Comparison of ENCODE assay signal across 9 mouse cellular contexts in genomic region chr3:101110838-101111103, GRCm38 (mm10). TPM values are rescaled to one million over a fixed set of nuclear protein-coding genes. Genes with fewer than 3 reads are reported as not detected.
DNase-seq lines count a peak whose midpoint lies in the region; ATAC-seq and TF ChIP-seq lines count a peak whose summit lies in the region.
"Had no signal": no experiment of that assay in that cellular context is flagged by ENCODE, and none has a peak within 500 bp of the region (broad histone marks: within the 10 kb centered on the region; RNA-seq: fewer than 3 reads in every experiment).

No protein-coding gene starts in this region.

- no peaks in the 10 kb centered on the region for H3K36me3 ChIP-seq in kidney, embryonic 14.5 days (ENCODE audit: control insufficient read depth, insufficient read depth, low read length)
- no peaks in the 10 kb centered on the region for H3K36me3 ChIP-seq in embryonic facial prominence, embryonic 13.5 days
- no peaks in the 10 kb centered on the region for H3K36me3 ChIP-seq in intestine, embryonic 15.5 days
- H3K36me3 ChIP-seq in myocyte (ENCODE audit: control insufficient read depth, insufficient read depth), result no peaks in the 10 kb centered on the region

- H3K27ac ChIP-seq in kidney, embryonic 14.5 days (ENCODE audit: low read depth, low read length), result no peak overlapping the region
- H3K27ac ChIP-seq in embryonic facial prominence, embryonic 13.5 days, result peak overlapping the region; percentile 95
- peak overlapping the region; percentile 92 for H3K27ac ChIP-seq in intestine, embryonic 15.5 days
- H3K27ac ChIP-seq: liver, embryonic 14.5 days had no signal

- H3K27me3 ChIP-seq in kidney, embryonic 14.5 days (ENCODE audit: control insufficient read depth, insufficient read depth, low read length), result no peaks in the 10 kb centered on the region
- H3K27me3 ChIP-seq in embryonic facial prominence, embryonic 13.5 days, result no peaks in the 10 kb centered on the region
- no peaks in the 10 kb centered on the region for H3K27me3 ChIP-seq in intestine, embryonic 15.5 days (replicated peaks)
- H3K27me3 ChIP-seq in myocyte (ENCODE audit: control insufficient read depth, insufficient read depth, insufficient read length), result no peaks in the 10 kb centered on the region

- H3K4me3 ChIP-seq in kidney, embryonic 14.5 days (ENCODE audit: low read length), result peak overlapping the region; percentile 81; the same call in 1 of the 2 replicates
- H3K4me3 ChIP-seq in embryonic facial prominence, embryonic 13.5 days, result peak overlapping the region; percentile 89
- peak overlapping the region; percentile 88 for H3K4me3 ChIP-seq in intestine, embryonic 15.5 days (replicated peaks)
- peak overlapping the region; percentile 32 for H3K4me3 ChIP-seq in myocyte

- H3K9ac ChIP-seq in kidney, embryonic 14.5 days (ENCODE audit: low read depth, low read length), result peak overlapping the region; percentile 91; the same call in 1 of the 2 replicates
- H3K9ac ChIP-seq in embryonic facial prominence, embryonic 13.5 days, result peak overlapping the region; percentile 96
- H3K9ac ChIP-seq in intestine, embryonic 15.5 days, result peak overlapping the region; percentile 82; the same call in 1 of the 2 replicates
- H3K9ac ChIP-seq: liver, embryonic 14.5 days had no signal

- H3K4me1 ChIP-seq in kidney, embryonic 14.5 days (ENCODE audit: control insufficient read depth, insufficient read depth, low read length), result peaks cover 19% of the 10 kb centered on the region; the same call in 1 of the 2 replicates
- peaks cover 49% of the 10 kb centered on the region for H3K4me1 ChIP-seq in embryonic facial prominence, embryonic 13.5 days
- H3K4me1 ChIP-seq in intestine, embryonic 15.5 days (replicated peaks), result peaks cover 23% of the 10 kb centered on the region

- 0 out of 2 replicates have a peak, but pooled peaks have one; percentile 8 for ATAC-seq in kidney, embryonic 14.5 days (ENCODE audit: low FRiP score, low TSS enrichment)
- ATAC-seq in embryonic facial prominence, embryonic 13.5 days (ENCODE audit: insufficient number of reproducible peaks, insufficient read depth, low FRiP score, low TSS enrichment, low read depth), result no peak
- ATAC-seq in intestine, embryonic 15.5 days, result no peak
- no peak for ATAC-seq in CD4-positive, CD25-positive, alpha-beta regulatory T cell, adult 4 months
- ATAC-seq in megakaryocyte, adult 5-6 weeks (ENCODE audit: poor library complexity, severe bottlenecking), result no peak
- no peak for ATAC-seq in monocyte, adult 5-6 weeks (replicated peaks; ENCODE audit: insufficient number of reproducible peaks, low FRiP score, low TSS enrichment, poor library complexity, severe bottlenecking)

- peak overlapping the region; percentile 91 for H3K4me2 ChIP-seq in kidney, embryonic 14.5 days (replicated peaks; ENCODE audit: low read depth, low read length)
- peak overlapping the region; percentile 80 for H3K4me2 ChIP-seq in embryonic facial prominence, embryonic 13.5 days
- H3K4me2 ChIP-seq in intestine, embryonic 15.5 days (replicated peaks), result peak overlapping the region; percentile 77
- H3K4me2 ChIP-seq in myocyte (ENCODE audit: low read depth), result peak overlapping the region; percentile 73

- H3K9me3 ChIP-seq in kidney, embryonic 14.5 days (ENCODE audit: control insufficient read depth, low read length), result no peaks in the 10 kb centered on the region
- H3K9me3 ChIP-seq in embryonic facial prominence, embryonic 13.5 days, result no peaks in the 10 kb centered on the region
- no peaks in the 10 kb centered on the region for H3K9me3 ChIP-seq in intestine, embryonic 15.5 days

- H3ac ChIP-seq in myocyte (ENCODE audit: control insufficient read depth, insufficient read length), result peak overlapping the region; percentile 42

- no peak for DNase-seq in kidney, postnatal 14 days

- H3K79me2 ChIP-seq in myocyte (ENCODE audit: control insufficient read depth, insufficient read depth), result peaks cover 20% of the 10 kb centered on the region

- no peak for TF ChIP-seq POLR2A in myocyte (IDR thresholded peaks at IDR 0.05; ENCODE audit: insufficient read length, low read depth)

TF ChIP-seq in myocyte, 11 proteins besides CTCF, POLR2A, EP300 and RAD21:
- no peak for TF ChIP-seq REST (IDR thresholded peaks at IDR 0.05; ENCODE audit: insufficient read depth, insufficient read length)
- TF ChIP-seq TCF12 (IDR thresholded peaks at IDR 0.05; ENCODE audit: insufficient read depth, poor library complexity, severe bottlenecking), result no peak
- TF ChIP-seq MAX (IDR thresholded peaks at IDR 0.05; ENCODE audit: low read depth), result no peak
- no peak for TF ChIP-seq MYOG (IDR thresholded peaks at IDR 0.05; ENCODE audit: control insufficient read depth in 1 of 3, insufficient read depth in 1 of 3, insufficient read length in 2 of 3, low read depth in 2 of 3)
- no peak for TF ChIP-seq USF1 (IDR thresholded peaks at IDR 0.05; ENCODE audit: low read depth)
- no peak for TF ChIP-seq TCF3 (IDR thresholded peaks at IDR 0.05; ENCODE audit: insufficient read length, low read depth)
- no peak for TF ChIP-seq POLR2AphosphoS2 (IDR thresholded peaks at IDR 0.05; ENCODE audit: insufficient read length, low read depth)
- no peak for TF ChIP-seq MYOD1 (IDR thresholded peaks at IDR 0.05; ENCODE audit: control insufficient read depth in 1 of 3, insufficient read length in 2 of 3, low read depth in 2 of 3)
- no peak for TF ChIP-seq E2F4 (IDR thresholded peaks at IDR 0.05; ENCODE audit: insufficient read depth)
- no peak for TF ChIP-seq CEBPB (IDR thresholded peaks at IDR 0.05; ENCODE audit: insufficient read depth, poor library complexity, severe bottlenecking)
- no peak for TF ChIP-seq SRF (IDR thresholded peaks at IDR 0.05; ENCODE audit: control insufficient read depth, insufficient read length, low read depth)

RNA-seq across cellular contexts. Expression of gene Ptgfrn, which starts 0.7 kb away (rescaled TPM):
- polyA plus RNA-seq in kidney, embryonic 14.5 days (2014; fragmentation: Nextera tagmentation; extraction: Ambion mirVana), result 4.4 and 4.7 TPM in 2 replicates
- 8.7 and 9.4 TPM in 2 replicates for polyA plus RNA-seq in embryonic facial prominence, embryonic 13.5 days (2015; fragmentation: Nextera tagmentation; extraction: Ambion mirVana)
- polyA plus RNA-seq in intestine, embryonic 15.5 days (2015; fragmentation: Nextera tagmentation; extraction: Ambion mirVana), result 4.4 and 4.5 TPM in 2 replicates
- polyA plus RNA-seq in myocyte (2012; fragmentation: generic; extraction: Trizol), result 62.8 TPM
- polyA plus RNA-seq in CD4-positive, CD25-positive, alpha-beta regulatory T cell, adult 4 months (2017; shearing (Covaris generic)), result 1 to 10 TPM in 1 of 2 experiments, under 1 TPM in 1; 0.73 to 1.0 TPM
- total RNA-seq in megakaryocyte, adult 5-6 weeks (2015), result 1.0 and 1.2 TPM in 2 replicates
- 0.98 and 1.8 TPM in 2 replicates for total RNA-seq in megakaryocyte, adult 5-6 weeks (2017)
- total RNA-seq in monocyte, adult 5-6 weeks (2017), result 0.10 to 0.57 TPM in 2 of 3 replicates, not detected in the other

Comparison
In these comparisons a context has a peak if more than half of its experiments do, and no peak if none do; other contexts are left out.
1. H3K4me3 ChIP-seq: peak in every context shown above with its lines; median percentile 89 in embryonic facial prominence, embryonic 13.5 days; 88 in intestine, embryonic 15.5 days; 81 in kidney, embryonic 14.5 days; 32 in myocyte.